Mouse (Mus musculus) 416B (cell line): ENCODE data around the gene Gm13304.
"Not testable (repeated sequence)": the region's sequence is repeated elsewhere in the genome, so short reads cannot be mapped to it uniquely, and the experiment has no call there.

ENCODE experiments used
- DNase-seq: peaks from one replicate; pipeline ENCODE4 v3.0.0; 2011; ENCODE audit warnings: low read depth

Gene Gm13304

DNA sequence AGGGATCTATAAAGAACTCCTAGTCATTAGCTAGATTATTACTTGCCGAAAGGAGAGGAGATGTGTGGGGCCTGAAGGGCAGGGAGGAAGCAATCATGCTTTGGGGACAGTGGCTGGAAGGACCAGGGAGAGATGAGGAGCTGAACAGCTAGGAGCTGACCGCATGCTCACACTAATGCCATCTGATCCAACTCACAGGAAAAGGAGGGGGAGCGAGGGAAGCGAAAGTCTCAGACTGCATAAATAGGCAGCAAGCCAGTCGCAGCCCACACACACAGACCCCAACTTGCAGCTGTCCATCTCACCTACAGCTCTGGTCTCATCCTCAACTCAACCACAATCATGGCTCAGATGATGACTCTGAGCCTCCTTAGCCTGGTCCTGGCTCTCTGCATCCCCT, at the start of gene Gm13304:
Gene Gm13304, plus strand, starts transcription at position 301 of the 400 bp plus-strand sequence.
- DNase-seq = not testable (repeated sequence)

- DNase-seq = not testable (repeated sequence)
These were observed 23.7 kb upstream of the Gm13304 start, which contains the start of gene Gm3893 for GRCm38 (mm10) chr4:42090907-42091306. TSS of gene Gm3893 (plus strand) at chr4:42091207.

DNA sequence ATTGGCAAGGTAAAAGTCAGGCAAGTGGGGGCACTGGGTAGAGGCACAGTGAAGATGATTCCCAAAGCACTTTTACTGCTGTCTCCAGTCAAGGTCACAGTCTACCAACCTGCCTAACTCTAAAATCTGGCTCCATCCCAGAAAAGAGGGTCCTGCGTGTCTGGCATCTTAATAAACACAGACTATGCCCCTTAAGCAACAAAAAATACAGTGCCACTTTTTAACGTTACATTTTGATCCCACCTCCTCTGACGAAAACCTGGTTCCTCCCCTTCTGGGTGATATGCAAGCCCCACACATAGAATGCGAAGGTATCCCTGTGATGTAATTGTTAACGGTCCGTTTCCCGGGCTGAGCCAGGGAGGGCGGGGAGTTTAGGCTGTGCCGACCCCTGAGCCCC, 38.5 kb downstream of the Gm13304 start, which contains the start of gene Gm13306:
Gene Gm13306, plus strand, starts transcription at position 301 of the 400 bp plus-strand sequence.
- not testable (repeated sequence) for DNase-seq
